Mouse (Mus musculus): ENCODE measurements around the gene Tnfsf12. TPM values are rescaled to one million over a fixed set of nuclear protein-coding genes. Genes with fewer than 3 reads are reported as not detected.

Gene Tnfsf12
- polyA plus RNA-seq, 1 experiment, result 7.1 TPM

- 61% methylated on average over 1 of the region's 1 CpGs for WGBS
- Histone ChIP-seq H3K27ac (ENCODE audit: control insufficient read depth, insufficient read depth, low read depth, low read length, poor library complexity) (no peak overlapping the region), H3K4me1 (ENCODE audit: control insufficient read depth, insufficient read depth, low read length) (peaks cover 1% of the 10 kb centered on the region; the same call in 1 of the 2 replicates), H3K4me3 (replicated peaks; ENCODE audit: control insufficient read depth, low read depth, low read length) (no peak overlapping the region)
- TF ChIP-seq POLR2A (IDR thresholded peaks at IDR 0.05; ENCODE audit: borderline replicate concordance, control insufficient read depth, low read depth, low read length) (no peak), CTCF (IDR thresholded peaks at IDR 0.05; ENCODE audit: control insufficient read depth, insufficient read depth, low read length) (no peak)
Observed at GRCm38 (mm10) chr11:69699595-69699994, 3.9 kb upstream of the Tnfsf12 start.

GRCm38 (mm10) chr11:69698574-69698973, 2.9 kb upstream of the Tnfsf12 start:
- no peak overlapping the region for H3K27ac ChIP-seq (ENCODE audit: control insufficient read depth, insufficient read depth, low read depth, low read length, poor library complexity)
- no peak for TF ChIP-seq POLR2A (IDR thresholded peaks at IDR 0.05; ENCODE audit: borderline replicate concordance, control insufficient read depth, low read depth, low read length)
- TF ChIP-seq CTCF (IDR thresholded peaks at IDR 0.05; ENCODE audit: control insufficient read depth, insufficient read depth, low read length), result no peak
- H3K4me1 ChIP-seq (ENCODE audit: control insufficient read depth, insufficient read depth, low read length), result peaks cover 1% of the 10 kb centered on the region; the same call in 1 of the 2 replicates
- 72% methylated on average over 5 of the region's 5 CpGs for WGBS
- no peak overlapping the region for H3K4me3 ChIP-seq (replicated peaks; ENCODE audit: control insufficient read depth, low read depth, low read length)

- peaks cover 1% of the 10 kb centered on the region; the same call in 1 of the 2 replicates for H3K4me1 ChIP-seq (ENCODE audit: control insufficient read depth, insufficient read depth, low read length)
- no peak for TF ChIP-seq CTCF (IDR thresholded peaks at IDR 0.05; ENCODE audit: control insufficient read depth, insufficient read depth, low read length)
- TF ChIP-seq POLR2A (IDR thresholded peaks at IDR 0.05; ENCODE audit: borderline replicate concordance, control insufficient read depth, low read depth, low read length), result no peak
- H3K4me3 ChIP-seq (replicated peaks; ENCODE audit: control insufficient read depth, low read depth, low read length), result no peak overlapping the region
- 83% methylated on average over 3 of the region's 3 CpGs for WGBS
- no peak overlapping the region for H3K27ac ChIP-seq (ENCODE audit: control insufficient read depth, insufficient read depth, low read depth, low read length, poor library complexity)
Observed at GRCm38 (mm10) chr11:69697396-69697795, 1.7 kb upstream of the Tnfsf12 start.

- Histone ChIP-seq H3K4me1 (ENCODE audit: control insufficient read depth, insufficient read depth, low read length) (peaks cover 1% of the 10 kb centered on the region; the same call in 1 of the 2 replicates), H3K4me3 (replicated peaks; ENCODE audit: control insufficient read depth, low read depth, low read length) (peak overlapping the region; percentile 43), H3K27ac (ENCODE audit: control insufficient read depth, insufficient read depth, low read depth, low read length, poor library complexity) (peak overlapping the region; percentile 50; the same call in 1 of the 2 replicates)
- WGBS, result 67% methylated on average over 6 of the region's 6 CpGs
- TF ChIP-seq POLR2A (IDR thresholded peaks at IDR 0.05; ENCODE audit: borderline replicate concordance, control insufficient read depth, low read depth, low read length) (no peak), CTCF (IDR thresholded peaks at IDR 0.05; ENCODE audit: control insufficient read depth, insufficient read depth, low read length) (no peak)
Observed at GRCm38 (mm10) chr11:69695046-69695360, 646 bp downstream of the Tnfsf12 start.

GRCm38 (mm10) chr11:69693421-69693965, 2.2 kb downstream of the Tnfsf12 start:
- Histone ChIP-seq H3K4me3 (replicated peaks; ENCODE audit: control insufficient read depth, low read depth, low read length) (no peak overlapping the region), H3K4me1 (ENCODE audit: control insufficient read depth, insufficient read depth, low read length) (peaks cover 1% of the 10 kb centered on the region; the same call in 1 of the 2 replicates), H3K27ac (ENCODE audit: control insufficient read depth, insufficient read depth, low read depth, low read length, poor library complexity) (no peak overlapping the region)
- TF ChIP-seq POLR2A (IDR thresholded peaks at IDR 0.05; ENCODE audit: borderline replicate concordance, control insufficient read depth, low read depth, low read length), result no peak
- TF ChIP-seq CTCF (IDR thresholded peaks at IDR 0.05; ENCODE audit: control insufficient read depth, insufficient read depth, low read length), result no peak
- WGBS, result 66% methylated on average over 11 of the region's 11 CpGs

GRCm38 (mm10) chr11:69692863-69693262, 2.8 kb downstream of the Tnfsf12 start:
- TF ChIP-seq POLR2A (IDR thresholded peaks at IDR 0.05; ENCODE audit: borderline replicate concordance, control insufficient read depth, low read depth, low read length) (no peak), CTCF (IDR thresholded peaks at IDR 0.05; ENCODE audit: control insufficient read depth, insufficient read depth, low read length) (no peak)
- Histone ChIP-seq H3K4me1 (ENCODE audit: control insufficient read depth, insufficient read depth, low read length) (peaks cover 1% of the 10 kb centered on the region; the same call in 1 of the 2 replicates), H3K4me3 (replicated peaks; ENCODE audit: control insufficient read depth, low read depth, low read length) (no peak overlapping the region), H3K27ac (ENCODE audit: control insufficient read depth, insufficient read depth, low read depth, low read length, poor library complexity) (no peak overlapping the region)
- WGBS, result 83% methylated on average over 6 of the region's 6 CpGs

GRCm38 (mm10) chr11:69692196-69692811, 3.3 kb downstream of the Tnfsf12 start:
- Histone ChIP-seq H3K4me3 (replicated peaks; ENCODE audit: control insufficient read depth, low read depth, low read length) (no peak overlapping the region), H3K27ac (ENCODE audit: control insufficient read depth, insufficient read depth, low read depth, low read length, poor library complexity) (no peak overlapping the region), H3K4me1 (ENCODE audit: control insufficient read depth, insufficient read depth, low read length) (peaks cover 1% of the 10 kb centered on the region; the same call in 1 of the 2 replicates)
- 45% methylated on average over 9 of the region's 9 CpGs for WGBS
- TF ChIP-seq POLR2A (IDR thresholded peaks at IDR 0.05; ENCODE audit: borderline replicate concordance, control insufficient read depth, low read depth, low read length) (no peak), CTCF (IDR thresholded peaks at IDR 0.05; ENCODE audit: control insufficient read depth, insufficient read depth, low read length) (no peak)

GRCm38 (mm10) chr11:69689891-69690290, 5.8 kb downstream of the Tnfsf12 start:
- H3K27ac ChIP-seq (ENCODE audit: control insufficient read depth, insufficient read depth, low read depth, low read length, poor library complexity), result no peak overlapping the region
- TF ChIP-seq CTCF (IDR thresholded peaks at IDR 0.05; ENCODE audit: control insufficient read depth, insufficient read depth, low read length), result no peak
- no peak for TF ChIP-seq POLR2A (IDR thresholded peaks at IDR 0.05; ENCODE audit: borderline replicate concordance, control insufficient read depth, low read depth, low read length)
- peaks cover 3% of the 10 kb centered on the region for H3K4me1 ChIP-seq (ENCODE audit: control insufficient read depth, insufficient read depth, low read length)
- H3K4me3 ChIP-seq (replicated peaks; ENCODE audit: control insufficient read depth, low read depth, low read length), result no peak overlapping the region
- WGBS, result 94% methylated on average over 1 of the region's 1 CpGs

All from bone marrow, adult 2 months (tissue).